Mouse (Mus musculus): ENCODE results near the gene Prepl. TPM values are rescaled to one million over a fixed set of nuclear protein-coding genes. Genes with fewer than 3 reads are reported as not detected.

Gene Prepl
- polyA plus RNA-seq, 1 experiment from 2014 or later = 11.9 TPM

DNA sequence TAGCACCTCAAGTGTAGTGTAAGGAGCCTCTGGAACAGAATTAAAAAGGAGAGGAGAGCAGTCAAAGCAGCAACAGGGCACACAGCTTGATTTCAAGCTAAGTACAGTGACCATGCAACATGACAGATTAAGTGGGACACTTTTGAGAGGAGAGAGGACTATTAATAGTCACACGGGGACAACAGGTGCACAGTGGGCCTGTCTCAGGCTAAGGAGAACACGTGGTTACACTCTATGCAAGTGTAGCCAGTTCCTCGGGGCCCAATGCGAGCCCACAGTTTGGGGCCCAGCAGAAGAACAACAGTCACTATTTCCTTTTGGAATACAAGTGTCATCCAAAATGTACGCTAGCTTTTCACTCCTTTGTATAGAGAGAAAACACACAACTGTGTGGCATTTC lies 2.5 kb downstream of the Prepl start:
- Histone ChIP-seq H3K27ac (no peak overlapping the region), H3K79me2 (ENCODE audit: inconsistent target) (no peaks in the 10 kb centered on the region), H3K4me3 (ENCODE audit: inconsistent target) (no peak overlapping the region), H3K36me3 (ENCODE audit: inconsistent target) (peaks cover 5% of the 10 kb centered on the region; the same call in 1 of the 2 replicates)
- 91% methylated on average over 5 of the region's 5 CpGs for WGBS (ENCODE audit: missing documents)

DNA sequence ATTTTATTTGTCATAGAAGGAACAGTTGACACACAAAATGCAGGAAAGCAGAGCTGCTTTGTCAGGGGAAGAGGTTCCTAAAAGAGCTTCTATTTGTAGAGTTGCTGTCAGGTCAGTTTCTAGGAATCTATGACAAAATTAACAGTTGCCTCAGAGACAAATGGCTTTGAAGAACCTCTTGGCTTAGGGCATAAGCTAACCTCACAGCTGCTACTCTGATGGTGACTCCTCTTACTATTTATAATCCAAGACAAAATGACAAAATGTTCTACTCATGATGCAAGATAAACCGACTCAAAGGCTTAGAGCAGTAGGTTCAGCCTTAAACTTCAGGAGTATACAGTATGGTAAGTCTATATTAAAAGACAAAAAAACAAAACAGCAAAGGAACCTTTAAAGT lies 3.5 kb downstream of the Prepl start:
- H3K79me2 ChIP-seq (ENCODE audit: inconsistent target) = no peaks in the 10 kb centered on the region
- no peak overlapping the region for H3K27ac ChIP-seq
- WGBS (ENCODE audit: missing documents) = 73% methylated on average over 1 of the region's 1 CpGs
- H3K36me3 ChIP-seq (ENCODE audit: inconsistent target) = peaks cover 5% of the 10 kb centered on the region; the same call in 1 of the 2 replicates
- no peak overlapping the region for H3K4me3 ChIP-seq (ENCODE audit: inconsistent target)

DNA sequence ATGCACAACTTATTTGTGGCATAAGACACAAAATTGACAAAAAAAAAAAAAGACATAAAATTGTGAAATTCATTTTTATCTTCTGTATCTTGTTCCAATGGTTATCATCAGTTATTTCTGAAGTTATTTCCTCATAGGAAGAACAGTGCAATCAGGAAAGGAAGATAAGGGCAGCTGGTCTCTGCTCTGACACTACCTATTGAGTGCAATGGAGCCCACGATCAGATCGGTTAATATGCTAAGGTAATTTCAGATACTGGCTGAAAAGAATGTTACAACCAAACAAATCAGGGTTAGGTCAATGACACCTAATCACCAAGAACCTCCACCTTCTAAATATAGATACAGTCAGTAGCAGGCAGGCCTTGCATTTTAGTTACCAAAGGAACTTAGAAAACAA lies 4.7 kb downstream of the Prepl start:
- 78% methylated on average over 2 of the region's 2 CpGs for WGBS (ENCODE audit: missing documents)
- Histone ChIP-seq H3K27ac (no peak overlapping the region), H3K36me3 (ENCODE audit: inconsistent target) (peaks cover 10% of the 10 kb centered on the region), H3K4me3 (ENCODE audit: inconsistent target) (no peak overlapping the region), H3K79me2 (ENCODE audit: inconsistent target) (no peaks in the 10 kb centered on the region)

GRCm38 (mm10) chr17:85080781-85081180 lies 9.3 kb downstream of the Prepl start:
- Histone ChIP-seq H3K36me3 (ENCODE audit: inconsistent target) (peaks cover 12% of the 10 kb centered on the region), H3K79me2 (ENCODE audit: inconsistent target) (no peaks in the 10 kb centered on the region), H3K4me3 (ENCODE audit: inconsistent target) (no peak overlapping the region), H3K27ac (no peak overlapping the region)
- 96% methylated on average over 11 of the region's 11 CpGs for WGBS (ENCODE audit: missing documents)

GRCm38 (mm10) chr17:85079276-85079675 lies 10.8 kb downstream of the Prepl start:
- no peak overlapping the region for H3K27ac ChIP-seq
- H3K79me2 ChIP-seq (ENCODE audit: inconsistent target) = no peaks in the 10 kb centered on the region
- WGBS (ENCODE audit: missing documents) = 92% methylated on average over 3 of the region's 3 CpGs
- H3K36me3 ChIP-seq (ENCODE audit: inconsistent target) = peaks cover 12% of the 10 kb centered on the region
- no peak overlapping the region for H3K4me3 ChIP-seq (ENCODE audit: inconsistent target)

DNA sequence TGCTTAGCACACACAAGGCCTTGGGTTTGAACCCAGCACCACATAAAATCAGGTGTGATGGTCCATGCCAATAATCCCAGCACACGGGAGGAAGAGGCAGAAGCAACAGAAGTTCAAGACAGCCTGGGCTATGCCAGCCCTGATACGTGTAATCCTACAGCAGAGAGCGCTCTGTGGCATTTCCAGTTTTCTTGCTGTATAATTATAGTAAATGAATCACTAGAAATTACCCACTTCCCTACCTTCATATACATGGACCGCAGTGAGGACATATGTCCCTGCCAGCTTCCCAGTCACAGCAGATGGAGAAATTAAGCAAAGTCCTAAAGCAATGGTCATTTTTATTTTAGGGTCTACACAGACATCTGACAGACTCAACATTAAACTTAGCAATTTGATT lies 16.0 kb downstream of the Prepl start:
- Histone ChIP-seq H3K27ac (no peak overlapping the region), H3K4me3 (ENCODE audit: inconsistent target) (no peak overlapping the region), H3K36me3 (ENCODE audit: inconsistent target) (peaks cover 18% of the 10 kb centered on the region), H3K79me2 (ENCODE audit: inconsistent target) (no peaks in the 10 kb centered on the region)
- 92% methylated on average over 4 of the region's 4 CpGs for WGBS (ENCODE audit: missing documents)

- peaks cover 25% of the 10 kb centered on the region for H3K36me3 ChIP-seq (ENCODE audit: inconsistent target)
- WGBS (ENCODE audit: missing documents) = 93% methylated on average over 7 of the region's 7 CpGs
- H3K4me3 ChIP-seq (ENCODE audit: inconsistent target) = no peak overlapping the region
- H3K27ac ChIP-seq = no peak overlapping the region
- no peaks in the 10 kb centered on the region for H3K79me2 ChIP-seq (ENCODE audit: inconsistent target)
Observed at GRCm38 (mm10) chr17:85073214-85073613, 16.8 kb downstream of the Prepl start.

GRCm38 (mm10) chr17:85072383-85072782 lies 17.7 kb downstream of the Prepl start:
- no peak overlapping the region for H3K4me3 ChIP-seq (ENCODE audit: inconsistent target)
- H3K79me2 ChIP-seq (ENCODE audit: inconsistent target) = no peaks in the 10 kb centered on the region
- peaks cover 27% of the 10 kb centered on the region for H3K36me3 ChIP-seq (ENCODE audit: inconsistent target)
- no peak overlapping the region for H3K27ac ChIP-seq
- WGBS (ENCODE audit: missing documents) = 97% methylated on average over 11 of the region's 11 CpGs

DNA sequence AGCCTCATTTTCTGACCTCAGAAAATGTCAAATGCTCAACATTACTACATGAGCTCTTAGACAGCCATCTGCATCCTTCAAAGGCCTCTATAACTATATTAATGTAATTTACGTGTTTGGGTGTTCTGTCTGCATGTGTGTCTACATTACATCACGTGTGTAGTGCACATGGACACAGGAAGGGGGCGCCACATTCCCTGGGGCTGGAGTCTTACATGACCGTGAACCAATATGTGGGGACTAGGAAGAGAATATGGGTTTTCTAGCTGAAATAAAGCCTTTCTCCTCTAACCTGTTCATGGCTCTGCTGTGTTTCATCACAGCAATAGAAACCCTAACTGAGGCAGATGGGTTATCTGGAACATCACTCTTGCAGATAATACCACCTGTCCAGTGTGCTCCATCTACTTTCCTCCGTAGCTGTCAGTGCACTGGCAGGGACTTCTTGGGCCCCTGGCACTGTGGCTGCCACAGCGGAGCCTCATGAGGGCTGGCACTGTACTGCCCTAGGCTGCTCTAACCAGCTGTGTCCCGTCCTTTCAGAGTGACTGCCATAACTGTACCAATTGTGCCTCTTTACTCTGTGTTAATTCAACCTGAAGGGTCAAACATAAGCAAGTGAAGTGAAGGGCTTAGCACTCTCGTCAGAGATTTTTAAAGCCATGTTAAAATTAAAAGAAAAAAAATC lies 18.8 kb downstream of the Prepl start:
- Histone ChIP-seq H3K79me2 (ENCODE audit: inconsistent target) (no peaks in the 10 kb centered on the region), H3K36me3 (ENCODE audit: inconsistent target) (peaks cover 29% of the 10 kb centered on the region), H3K27ac (no peak overlapping the region), H3K4me3 (ENCODE audit: inconsistent target) (no peak overlapping the region)
- WGBS (ENCODE audit: missing documents) = 92% methylated on average over 8 of the region's 8 CpGs

GRCm38 (mm10) chr17:85070658-85071057 lies 19.4 kb downstream of the Prepl start:
- WGBS (ENCODE audit: missing documents) = 93% methylated on average over 6 of the region's 6 CpGs

GRCm38 (mm10) chr17:85067331-85067730 lies 22.7 kb downstream of the Prepl start:
- H3K27ac ChIP-seq = no peak overlapping the region
- H3K36me3 ChIP-seq (ENCODE audit: inconsistent target) = peaks cover 46% of the 10 kb centered on the region
- H3K4me3 ChIP-seq (ENCODE audit: inconsistent target) = no peak overlapping the region
- H3K79me2 ChIP-seq (ENCODE audit: inconsistent target) = no peaks in the 10 kb centered on the region
- 96% methylated on average over 5 of the region's 7 CpGs for WGBS (ENCODE audit: missing documents)

More at GRCm38 (mm10) chr17:85070658-85071057, 19.4 kb downstream of the Prepl start:
- Histone ChIP-seq H3K4me3 (ENCODE audit: inconsistent target) (no peak overlapping the region), H3K27ac (no peak overlapping the region), H3K79me2 (ENCODE audit: inconsistent target) (no peaks in the 10 kb centered on the region), H3K36me3 (ENCODE audit: inconsistent target) (peaks cover 34% of the 10 kb centered on the region)

DNA sequence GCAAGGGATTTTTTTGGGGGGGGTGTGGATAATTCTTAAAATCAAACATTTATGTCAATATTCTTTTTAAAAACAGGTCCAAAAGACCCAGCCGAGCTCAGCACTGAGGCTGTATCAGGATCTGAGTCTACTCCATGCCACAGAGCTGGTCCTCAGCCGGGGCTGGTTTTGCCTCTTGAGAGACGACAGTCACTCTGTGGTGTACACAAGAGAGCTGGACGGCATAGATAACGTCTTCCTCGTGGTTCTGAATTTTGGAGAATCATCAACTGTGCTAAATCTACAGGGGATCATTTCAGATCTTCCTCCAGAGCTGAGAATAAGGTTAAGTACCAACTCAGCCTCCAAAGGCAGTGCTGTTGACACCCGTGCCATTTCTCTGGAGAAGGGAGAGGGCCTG lies 26.5 kb downstream of the Prepl start:
- Histone ChIP-seq H3K27ac (no peak overlapping the region), H3K79me2 (ENCODE audit: inconsistent target) (no peaks in the 10 kb centered on the region), H3K36me3 (ENCODE audit: inconsistent target) (peaks cover 25% of the 10 kb centered on the region; the same call in 1 of the 2 replicates), H3K4me3 (ENCODE audit: inconsistent target) (no peak overlapping the region)
- 85% methylated on average over 7 of the region's 7 CpGs for WGBS (ENCODE audit: missing documents)

DNA sequence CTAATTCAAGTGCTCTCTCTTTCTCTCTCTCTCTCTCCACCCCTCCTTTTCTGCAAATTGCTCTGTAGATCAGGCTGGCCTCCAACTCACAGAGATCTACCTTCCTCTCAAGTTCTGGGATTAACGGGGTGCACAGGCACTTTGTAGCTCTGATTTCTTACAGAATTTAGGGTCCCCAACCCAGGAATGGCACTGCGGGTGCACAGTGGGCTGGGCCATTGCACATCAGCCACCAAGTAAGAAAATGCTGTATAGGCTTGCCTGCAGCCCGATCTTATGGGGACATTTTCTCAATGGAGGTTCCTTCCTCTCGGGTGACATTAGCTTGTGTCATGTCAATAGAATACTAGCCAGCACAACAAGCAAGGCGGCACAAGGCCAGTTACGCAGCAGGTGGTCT lies 30.9 kb downstream of the Prepl start:
- Histone ChIP-seq H3K79me2 (ENCODE audit: inconsistent target) (no peaks in the 10 kb centered on the region), H3K36me3 (ENCODE audit: inconsistent target) (no peaks in the 10 kb centered on the region), H3K4me3 (ENCODE audit: inconsistent target) (no peak overlapping the region), H3K27ac (no peak overlapping the region)
- 90% methylated on average over 6 of the region's 6 CpGs for WGBS (ENCODE audit: missing documents)

GRCm38 (mm10) chr17:85058276-85058675 lies 31.8 kb downstream of the Prepl start:
- no peaks in the 10 kb centered on the region for H3K36me3 ChIP-seq (ENCODE audit: inconsistent target)

DNA sequence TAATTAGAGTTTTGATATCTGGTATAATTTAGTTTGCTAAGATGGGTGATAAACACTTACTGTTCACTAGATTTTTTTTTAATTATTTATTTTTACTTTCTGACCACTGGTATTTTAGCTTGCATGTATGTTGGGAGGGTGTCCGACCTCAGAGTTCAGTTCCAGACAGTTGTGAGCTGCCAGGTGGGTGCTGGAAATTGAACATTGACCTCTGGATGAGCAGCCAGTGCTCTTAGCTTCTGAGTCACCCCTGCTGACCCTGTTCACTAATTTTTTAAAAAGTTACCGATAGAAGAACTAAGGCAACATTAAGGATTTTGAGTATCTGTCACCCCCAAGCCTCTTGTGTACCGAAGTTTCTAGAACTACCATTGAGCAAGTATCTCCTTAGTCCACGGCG lies 41.7 kb downstream of the Prepl start:
- WGBS (ENCODE audit: missing documents) = 91% methylated on average over 5 of the region's 5 CpGs

More at GRCm38 (mm10) chr17:85058276-85058675, 31.8 kb downstream of the Prepl start:
- H3K27ac ChIP-seq = no peak overlapping the region
- WGBS (ENCODE audit: missing documents) = 91% methylated on average over 7 of the region's 7 CpGs
- H3K79me2 ChIP-seq (ENCODE audit: inconsistent target) = no peaks in the 10 kb centered on the region
- H3K4me3 ChIP-seq (ENCODE audit: inconsistent target) = no peak overlapping the region

GRCm38 (mm10) chr17:85045160-85045559 lies 44.9 kb downstream of the Prepl start:
- no peak overlapping the region for H3K27ac ChIP-seq
- H3K36me3 ChIP-seq (ENCODE audit: inconsistent target) = no peaks in the 10 kb centered on the region
- no peaks in the 10 kb centered on the region for H3K79me2 ChIP-seq (ENCODE audit: inconsistent target)
- 90% methylated on average over 12 of the region's 12 CpGs for WGBS (ENCODE audit: missing documents)
- no peak overlapping the region for H3K4me3 ChIP-seq (ENCODE audit: inconsistent target)

More for the DNA sequence above, 41.7 kb downstream of the Prepl start:
- Histone ChIP-seq H3K36me3 (ENCODE audit: inconsistent target) (no peaks in the 10 kb centered on the region), H3K27ac (no peak overlapping the region), H3K79me2 (ENCODE audit: inconsistent target) (no peaks in the 10 kb centered on the region), H3K4me3 (ENCODE audit: inconsistent target) (no peak overlapping the region)
